Mouse (Mus musculus): ENCODE measurements around the gene Lima1.

DNA sequence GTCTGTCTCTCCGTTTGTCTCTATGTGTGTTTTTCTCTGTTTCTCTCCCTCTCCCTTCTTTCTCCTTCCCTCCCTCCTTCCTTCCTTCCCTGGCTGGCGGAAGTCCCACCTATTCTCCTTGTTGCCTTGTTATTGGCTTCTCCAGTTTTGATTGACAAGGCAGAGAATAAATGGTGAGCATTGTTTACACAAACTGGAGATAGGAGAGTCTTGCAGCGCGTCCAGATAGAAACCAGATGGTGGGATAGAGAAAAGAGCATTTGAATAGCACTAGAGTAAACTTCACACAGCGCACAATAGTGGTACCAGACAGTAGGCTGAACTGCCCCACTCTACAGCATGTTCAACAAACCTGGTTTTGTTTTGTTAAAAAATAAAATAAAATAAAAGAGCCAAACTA is 43.7 kb downstream of the Lima1 start:
- TF ChIP-seq CHD2 (IDR thresholded peaks at IDR 0.05; ENCODE audit: low read depth, low read length) (no peak), HCFC1 (IDR thresholded peaks at IDR 0.05; ENCODE audit: borderline replicate concordance, insufficient read depth, low read length) (no peak), ZC3H11A (IDR thresholded peaks at IDR 0.05; ENCODE audit: borderline replicate concordance, low read depth, low read length) (no peak), MAFK (IDR thresholded peaks at IDR 0.05; ENCODE audit: insufficient read depth, low read depth, low read length) (no peak), ZNF384 (IDR thresholded peaks at IDR 0.05; ENCODE audit: low read depth, low read length) (no peak)
